Mouse (Mus musculus) G1E-ER4 (cell line): ENCODE measurements around the gene Fat4. TPM values are rescaled to one million over a fixed set of nuclear protein-coding genes. Genes with fewer than 3 reads are reported as not detected.

Experiments used
- GATA1 ChIP-seq: IDR thresholded peaks from one replicate; pipeline ENCODE4 v1.8.0; 2012; ENCODE audit warnings: low read length, inconsistent platforms
- polyA plus RNA-seq: library from polyadenylated mRNA; stranded (reverse); fragments of >175 nt; gene quantifications from 2 replicates; pipeline ENCODE4 v1.2.3, GENCODE M21; 2012

The Fat4 gene
- polyA plus RNA-seq, 1 experiment, result not detected

DNA sequence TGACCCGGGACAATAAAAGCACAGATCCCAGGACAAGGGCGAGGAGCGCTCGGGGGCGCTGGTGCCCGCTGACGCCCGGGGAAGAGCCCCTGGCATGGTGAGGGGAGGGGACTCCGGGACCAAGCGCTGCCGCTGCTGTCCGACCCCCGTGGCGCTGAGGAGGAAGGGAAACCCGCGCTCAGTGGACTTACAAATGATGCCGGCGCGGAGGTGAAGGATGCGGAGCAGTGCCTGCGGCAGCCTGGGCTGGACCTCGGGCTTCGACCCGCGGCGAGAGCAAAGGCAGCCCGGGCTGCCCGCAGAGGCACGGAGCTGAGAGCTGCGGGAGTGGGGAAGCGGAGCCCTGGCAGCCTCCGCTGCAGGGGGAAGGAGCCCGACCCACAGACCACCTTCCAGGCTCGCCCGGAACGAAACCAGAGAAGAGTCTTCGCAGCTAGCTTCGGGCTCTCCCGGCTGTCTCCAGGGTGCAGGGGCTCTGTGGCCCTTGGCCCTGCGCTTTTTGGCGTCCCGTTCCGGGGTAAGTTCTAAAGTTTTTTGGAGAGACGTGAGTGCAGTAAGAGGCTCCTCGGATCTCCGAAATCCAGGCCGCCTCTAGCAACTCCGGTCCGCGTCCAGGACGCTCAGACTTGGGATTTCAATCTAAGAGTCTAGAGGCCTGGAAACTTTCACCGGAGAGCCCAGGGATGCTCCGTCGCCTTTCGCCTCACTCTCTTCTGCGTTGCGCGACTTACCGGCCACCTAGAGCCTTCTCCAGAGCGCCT, 499 bp upstream of the Fat4 start:
- no peak for TF ChIP-seq GATA1

DNA sequence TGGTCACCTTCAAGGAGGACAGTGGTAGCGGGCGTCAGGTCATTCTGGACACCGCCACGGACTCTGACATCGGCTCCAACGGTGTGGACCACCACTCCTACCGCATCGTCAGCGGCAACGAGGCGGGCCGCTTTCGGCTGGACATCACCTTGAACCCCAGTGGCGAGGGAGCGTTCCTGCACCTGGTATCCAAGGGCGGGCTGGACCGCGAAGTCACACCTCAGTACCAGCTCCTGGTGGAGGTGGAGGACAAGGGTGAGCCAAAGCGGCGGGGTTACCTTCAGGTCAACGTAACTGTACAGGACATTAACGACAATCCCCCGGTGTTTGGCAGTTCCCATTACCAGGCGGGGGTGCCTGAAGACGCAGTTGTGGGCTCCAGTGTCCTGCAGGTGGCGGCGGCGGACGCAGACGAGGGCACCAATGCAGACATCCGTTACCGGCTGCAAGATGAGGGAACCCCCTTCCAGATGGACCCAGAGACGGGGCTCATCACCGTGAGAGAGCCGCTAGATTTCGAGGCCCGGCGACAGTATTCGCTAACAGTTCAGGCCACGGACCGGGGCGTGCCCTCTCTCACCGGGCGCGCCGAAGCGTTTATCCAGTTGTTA, 746 bp downstream of the Fat4 start:
- no peak for TF ChIP-seq GATA1

DNA sequence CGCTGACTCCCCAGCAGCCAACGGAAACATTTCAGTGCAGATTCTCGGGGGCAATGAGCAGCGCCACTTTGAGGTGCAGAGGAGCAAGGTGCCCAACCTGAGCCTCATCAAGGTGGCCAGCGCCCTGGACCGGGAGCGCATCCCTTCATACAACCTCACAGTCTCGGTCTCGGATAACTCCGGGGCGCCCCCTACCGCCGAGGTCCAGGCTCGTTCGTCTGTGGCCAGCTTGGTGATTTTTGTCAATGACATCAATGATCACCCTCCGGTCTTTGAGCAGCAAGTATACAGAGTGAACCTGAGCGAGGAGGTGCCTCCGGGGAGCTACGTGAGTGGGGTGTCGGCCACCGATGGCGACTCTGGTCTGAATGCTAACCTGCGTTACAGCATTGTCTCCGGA, 1.4 kb downstream of the Fat4 start:
- no peak for TF ChIP-seq GATA1

DNA sequence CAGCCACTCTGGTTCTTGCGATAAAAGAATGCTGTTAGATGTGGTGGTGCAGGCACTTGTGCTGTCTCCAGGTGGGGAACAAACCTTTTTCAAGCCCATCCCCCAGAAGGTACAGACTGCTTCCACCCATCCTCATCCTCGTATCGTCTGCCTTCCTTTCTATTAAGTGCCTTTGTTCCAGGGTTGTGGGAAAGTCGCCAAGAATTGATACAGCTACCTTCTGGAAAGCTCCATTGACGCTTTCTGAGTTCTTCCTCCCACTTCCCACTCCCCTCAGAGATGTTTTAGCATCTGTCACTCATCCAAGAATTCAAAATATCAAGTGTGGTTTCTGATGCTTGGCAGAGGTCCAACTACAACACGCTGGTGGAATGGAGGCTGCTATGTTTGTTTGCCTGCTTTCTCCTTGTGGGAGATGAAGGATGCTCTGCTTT, 6.1 kb downstream of the Fat4 start:
- no peak for TF ChIP-seq GATA1

DNA sequence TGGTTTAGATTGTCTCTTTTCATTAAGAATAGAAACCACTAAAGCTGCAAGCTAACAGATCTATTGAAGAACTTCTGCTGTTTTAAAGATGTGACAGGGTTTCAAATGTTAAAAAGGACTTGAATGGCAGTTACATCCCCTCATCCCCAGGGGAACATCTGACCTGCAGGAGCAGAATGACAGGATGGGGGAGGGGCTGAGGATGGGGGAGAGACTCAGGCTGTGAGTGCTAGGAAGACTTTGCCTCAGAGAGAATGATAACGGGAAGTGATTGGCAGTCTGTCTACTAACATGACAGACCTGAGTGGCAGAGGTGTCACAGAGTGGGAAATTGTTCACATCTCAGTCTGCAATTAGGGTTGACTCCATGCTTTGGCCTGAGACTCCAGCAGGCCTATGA, 14.1 kb downstream of the Fat4 start:
- TF ChIP-seq GATA1, result no peak

DNA sequence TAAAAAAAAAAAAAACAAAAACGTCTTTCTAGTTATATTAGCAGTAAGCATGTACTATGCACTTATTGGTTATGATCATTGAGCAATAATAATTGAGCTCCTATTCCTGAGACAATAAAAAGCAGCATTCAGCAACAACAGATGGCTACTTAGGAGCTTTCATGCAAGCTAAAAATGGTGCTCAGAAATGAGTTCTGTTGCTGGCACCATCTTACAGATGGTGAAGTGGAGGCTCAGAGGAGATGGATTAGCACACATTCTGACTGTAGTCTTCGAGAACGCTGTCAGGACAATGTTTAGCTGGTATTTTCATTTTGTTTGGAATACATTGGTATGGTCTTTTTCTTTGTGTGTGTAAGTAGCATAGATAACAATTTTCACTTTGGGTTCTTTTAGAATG, 20.1 kb downstream of the Fat4 start:
- no peak for TF ChIP-seq GATA1

DNA sequence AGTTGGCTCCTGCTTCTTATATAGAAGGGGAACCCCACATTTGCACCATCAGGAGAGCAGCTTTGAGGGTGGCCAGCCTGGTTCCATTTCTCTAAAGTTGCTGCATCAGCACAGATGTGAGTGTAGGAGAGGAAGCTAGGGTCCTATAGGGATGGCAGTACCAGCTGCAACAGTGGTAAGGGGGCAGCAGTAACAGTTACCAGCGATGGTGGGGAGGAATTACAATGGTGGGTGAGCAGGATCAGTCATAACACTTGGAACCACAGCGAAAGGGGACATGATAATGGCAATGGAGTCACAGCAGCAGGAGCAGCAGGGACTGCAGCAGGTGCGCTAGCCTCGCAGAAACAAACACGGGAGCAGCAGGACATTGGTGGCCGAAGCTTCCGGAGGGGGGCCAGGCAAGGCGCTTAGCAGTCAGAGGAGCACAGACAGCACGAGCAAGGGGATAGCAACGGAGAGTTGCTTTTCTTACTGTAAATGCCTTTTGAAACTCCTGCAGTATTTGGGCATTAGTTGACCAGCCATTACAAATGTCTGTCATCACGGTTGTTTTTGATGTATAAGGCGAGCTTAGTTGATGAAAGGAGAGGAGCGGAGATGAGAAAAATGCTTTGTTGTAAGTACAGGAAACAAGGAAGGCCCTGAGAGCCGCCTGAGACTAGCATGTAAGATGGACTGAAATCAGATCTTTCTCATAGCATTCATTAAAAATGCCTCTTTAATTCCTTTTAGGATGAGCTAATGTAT, 21.1 kb downstream of the Fat4 start:
- no peak for TF ChIP-seq GATA1

DNA sequence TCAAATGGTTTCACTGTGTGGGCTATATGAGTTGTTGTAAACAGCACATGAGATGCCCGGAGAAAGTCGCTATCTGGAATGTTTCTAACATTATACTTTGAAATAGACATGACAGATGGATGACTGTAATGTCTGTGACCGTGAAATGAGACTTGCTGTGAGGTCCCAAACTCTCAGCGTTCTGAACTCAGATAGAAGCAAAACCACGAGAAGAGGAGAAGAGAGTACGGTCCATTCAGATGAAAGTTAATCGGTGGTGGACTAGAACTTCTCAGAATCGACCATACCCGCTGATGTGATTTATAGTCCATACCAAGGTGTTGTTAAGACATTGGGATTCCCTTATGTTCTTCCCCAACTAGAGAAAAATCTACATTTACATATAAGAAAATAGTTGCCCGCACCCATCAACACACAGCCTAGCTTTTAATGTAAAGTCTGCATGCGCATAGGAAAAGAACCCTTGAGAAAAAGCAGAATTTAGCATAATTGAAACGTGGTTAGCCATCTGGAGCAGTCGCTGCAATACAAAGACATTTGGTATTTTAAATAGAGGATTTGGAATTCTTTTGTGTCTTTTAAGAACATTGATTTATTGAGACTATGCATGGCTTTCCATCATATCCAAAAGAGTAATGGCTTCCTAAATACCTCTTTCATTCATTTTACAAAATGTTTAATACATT, 21.8 kb downstream of the Fat4 start:
- TF ChIP-seq GATA1, result no peak

DNA sequence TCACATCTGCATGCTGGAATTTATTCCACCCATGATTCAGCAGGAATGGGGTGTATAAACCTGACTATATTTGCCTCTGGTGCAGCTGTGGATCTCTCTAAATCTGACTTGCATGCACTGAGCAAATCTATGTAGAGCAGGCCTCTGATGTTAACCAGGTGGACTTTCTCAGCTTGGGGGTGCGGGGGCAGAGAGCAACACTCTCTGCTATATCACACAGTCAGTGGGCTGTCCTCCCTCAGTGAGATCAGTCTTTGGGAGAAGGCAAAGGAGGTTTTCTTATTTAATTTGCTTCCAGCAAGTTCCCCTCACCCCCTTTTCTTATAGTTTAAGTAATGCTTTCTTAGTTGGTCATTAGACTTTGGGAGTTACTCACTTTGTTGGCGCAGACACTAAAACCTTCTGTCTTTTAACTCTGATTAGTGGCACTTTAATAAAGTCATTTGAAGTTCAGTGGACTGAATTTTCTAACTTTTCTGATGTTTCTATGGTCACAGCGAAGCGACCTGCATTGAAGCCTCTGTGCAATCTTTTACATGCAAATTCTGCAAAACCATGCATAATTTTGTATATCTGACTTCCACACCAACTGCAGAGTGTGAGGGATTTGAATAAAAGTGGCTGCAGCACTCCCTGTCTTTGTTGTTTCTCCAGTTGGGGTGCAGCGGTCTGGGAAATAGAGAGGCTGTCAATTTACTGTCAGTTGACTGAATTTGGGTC, 26.2 kb downstream of the Fat4 start:
- TF ChIP-seq GATA1, result no peak

DNA sequence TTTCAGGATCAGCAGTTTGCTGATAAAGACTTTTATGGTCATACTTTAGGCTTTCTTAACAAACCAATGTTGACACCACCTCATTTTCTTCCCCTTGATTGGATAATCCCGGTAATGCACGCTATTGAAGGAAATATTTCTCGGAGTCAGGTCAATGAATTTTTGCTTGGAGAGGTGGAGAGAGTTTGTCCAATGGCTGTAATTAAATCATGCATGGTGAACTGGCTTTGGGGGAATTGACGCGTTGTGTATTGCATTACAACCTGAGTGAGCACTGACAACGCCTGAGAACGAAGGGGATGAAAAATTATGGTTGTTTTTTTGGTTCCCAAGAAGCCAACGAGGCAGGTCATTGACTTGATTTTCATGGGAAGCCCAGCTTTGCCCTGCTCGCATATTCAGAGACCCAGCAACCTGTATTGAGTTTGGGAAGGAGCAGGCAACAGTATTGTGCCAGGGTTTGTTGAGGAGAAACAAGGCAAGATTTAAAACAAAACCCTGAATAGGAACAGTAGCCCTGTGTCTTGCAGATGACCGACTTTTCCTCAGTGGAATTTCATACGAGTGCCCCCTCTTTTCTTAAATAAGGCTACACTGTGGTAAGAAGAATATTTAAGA, 26.9 kb downstream of the Fat4 start:
- TF ChIP-seq GATA1, result no peak

DNA sequence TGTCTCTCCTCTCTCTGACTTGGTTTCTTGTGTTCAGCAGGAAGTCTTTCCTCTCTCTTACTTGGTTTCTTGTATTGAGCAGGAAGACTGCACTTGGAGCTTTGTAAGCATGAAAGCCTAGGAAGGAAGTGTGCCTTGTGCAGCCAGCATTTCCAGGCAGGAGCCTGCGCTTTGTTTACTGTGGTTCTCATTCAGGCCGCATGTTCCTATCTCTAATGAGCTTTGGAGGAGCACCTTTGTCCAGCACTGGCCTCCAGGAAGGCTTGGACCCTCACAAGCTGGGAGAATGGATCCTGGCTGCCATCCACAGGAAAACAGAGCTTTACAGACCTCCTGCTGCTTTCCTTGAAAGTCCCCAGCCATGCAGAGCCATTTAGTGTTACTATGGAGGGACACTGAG, 32.2 kb downstream of the Fat4 start:
- TF ChIP-seq GATA1, result no peak

DNA sequence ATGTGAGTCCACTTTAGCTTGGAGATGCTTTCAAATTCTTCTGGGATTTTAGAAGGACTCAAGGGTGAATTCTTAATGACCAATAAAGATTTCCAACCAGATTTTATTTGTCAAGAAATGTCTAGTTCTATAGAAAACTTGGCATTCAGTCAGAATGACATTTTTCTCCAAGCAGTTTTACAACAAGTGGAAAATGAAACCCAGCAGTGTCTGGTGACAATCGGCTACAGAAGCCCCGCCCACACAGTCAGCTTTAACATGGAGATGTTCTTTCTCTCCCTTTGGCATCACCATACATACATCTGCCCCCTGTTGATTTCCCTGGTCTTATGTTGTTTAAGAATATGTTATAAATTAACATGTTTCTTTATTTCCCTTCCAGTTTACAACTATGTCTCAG, 34.3 kb downstream of the Fat4 start:
- no peak for TF ChIP-seq GATA1

DNA sequence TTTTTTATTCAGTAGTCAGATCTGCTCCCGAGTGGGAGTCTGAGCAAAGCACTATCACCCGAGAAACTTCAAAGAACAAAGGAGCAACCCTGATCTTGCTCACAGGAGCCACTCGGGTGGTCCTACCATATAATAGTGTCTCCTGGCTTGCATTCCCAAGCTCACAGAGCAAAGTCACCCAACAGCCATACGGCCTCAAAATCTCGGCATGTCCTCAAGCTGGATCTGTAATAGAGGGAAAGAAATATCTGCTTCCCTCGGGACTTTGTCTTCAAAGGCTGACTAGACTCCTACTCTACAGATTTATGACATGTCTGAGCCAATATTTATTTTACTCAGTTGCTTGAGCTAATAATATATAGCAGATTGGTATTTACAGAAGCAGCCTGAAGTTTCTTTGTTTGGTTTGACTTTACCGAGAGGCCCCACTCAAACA, 36.5 kb downstream of the Fat4 start:
- no peak for TF ChIP-seq GATA1

DNA sequence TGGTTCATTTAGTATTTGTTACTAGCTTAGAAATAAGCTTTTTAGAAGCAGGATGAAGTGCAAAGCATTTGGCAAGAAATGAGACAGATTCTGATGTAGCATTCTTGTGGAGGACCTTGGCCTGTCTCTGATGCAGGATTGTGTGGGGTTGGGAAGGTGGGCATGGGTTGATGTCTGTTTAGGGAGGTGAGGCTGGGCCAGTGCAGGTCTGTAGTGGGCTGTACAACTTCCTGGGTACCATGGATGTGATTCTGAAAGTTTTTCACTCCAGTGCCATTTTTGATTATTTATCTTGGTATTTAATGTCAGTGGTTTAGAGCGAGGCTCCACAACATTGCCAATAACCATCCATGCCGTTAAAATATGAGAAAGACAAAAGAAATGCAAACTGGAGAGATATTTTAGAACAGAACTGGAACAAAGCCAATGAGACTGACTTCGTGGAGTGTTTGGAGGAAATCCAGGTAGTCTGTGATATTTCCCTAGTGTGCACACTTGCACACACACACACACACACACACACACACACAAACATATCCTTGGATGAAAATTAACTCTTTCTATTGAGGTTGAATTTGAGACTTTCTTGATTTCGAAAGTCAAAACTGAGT, 41.4 kb downstream of the Fat4 start:
- TF ChIP-seq GATA1, result no peak

DNA sequence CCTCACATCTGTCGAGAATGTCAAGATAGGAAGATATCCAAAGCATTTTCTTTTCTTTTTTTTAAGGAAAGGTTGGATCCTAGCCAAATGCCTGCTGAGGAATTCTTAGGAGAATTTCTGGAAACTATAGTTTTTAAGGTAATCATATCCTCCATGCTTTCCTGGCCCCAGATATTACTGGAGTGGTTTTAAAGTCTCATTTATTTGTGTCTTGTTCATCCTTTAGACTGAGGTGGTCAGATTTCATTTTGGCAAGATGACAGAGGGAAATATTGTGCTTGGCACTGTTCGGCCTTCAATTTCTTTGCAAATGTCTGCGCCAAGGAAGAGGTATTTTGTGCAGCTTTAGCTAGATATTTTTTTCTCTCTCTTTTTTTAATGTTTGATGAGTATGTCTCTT, 42.0 kb downstream of the Fat4 start:
- no peak for TF ChIP-seq GATA1
